Mouse (Mus musculus) embryonic stem cell, embryonic (primary cell): ENCODE measurements at regions not wholly inside any gene's neighbourhood (a gene's known extent, or its start where the extent isn't known, plus 50 kb on each side); places are given as distances from the start of the nearest gene placed in this dataset.

Experiments
- CTCF ChIA-PET, 4 experiments: fragments of 300-600 bp in 2 of 4; fragments of 350-600 bp in 2 of 4; sonication (Branson Sonifier 250); formaldehyde crosslinking; loops; one replicate each; lab custom pipeline; 2022; ENCODE audit warnings: inconsistent platforms in 2 of 4; lab: Charles Lee
- POLR2A ChIA-PET, 4 experiments: fragments of 300-600 bp in 2 of 4; fragments of 350-600 bp in 2 of 4; sonication (Branson Sonifier 250); formaldehyde crosslinking; loops; one replicate each; lab custom pipeline; 2022; ENCODE audit warnings: antibody characterized with exemption in 4 of 4, inconsistent platforms in 1 of 4; lab: Charles Lee

- CTCF ChIA-PET = interaction anchor here in 1 of 4 experiments (0.6 to 0.7 kb wide), 2 partner anchors 26 to 1067 kb away, joined by 3 read pairs; no protein-coding TSS in a partner anchor
- POLR2A ChIA-PET = interaction anchor here in 1 of 4 experiments (1.3 kb wide), 1 partner anchor 11 kb away, joined by 3 read pairs; no protein-coding TSS in a partner anchor
Measured at GRCm38 (mm10) chr4:124255183-124255543, 337.3 kb upstream of the 4930535I16Rik start.

GRCm38 (mm10) chr4:124254446-124255182 lies 336.8 kb upstream of the 4930535I16Rik start:
- ChIA-PET POLR2A (interaction anchor here in 2 of 4 experiments (1.1 to 1.3 kb wide), 2 partner anchors 11 to 12 kb away, joined by 3 read pairs; no protein-coding TSS in a partner anchor), CTCF (interaction anchor here in 2 of 4 experiments (0.5 to 0.7 kb wide), 4 partner anchors 20 to 39 kb away, joined by 3 to 4 read pairs (median 3); no protein-coding TSS in a partner anchor)

GRCm38 (mm10) chr4:124241600-124241999 lies 323.8 kb upstream of the 4930535I16Rik start:
- ChIA-PET POLR2A (no interaction called here), CTCF (interaction anchor here in 2 of 4 experiments (0.6 to 1.8 kb wide), 3 partner anchors 13 to 239 kb away, joined by 3 to 4 read pairs (median 3); no protein-coding TSS in a partner anchor)

- POLR2A ChIA-PET = interaction anchor here in 1 of 4 experiments (0.6 kb wide), 1 partner anchor 261 kb away, joined by 3 read pairs; no protein-coding TSS in a partner anchor
- CTCF ChIA-PET = interaction anchor here in 3 of 4 experiments (0.6 to 1.1 kb wide), 4 partner anchors 8 to 241 kb away, joined by 3 to 7 read pairs (median 3); no protein-coding TSS in a partner anchor
Measured at GRCm38 (mm10) chr4:124236476-124236875, 318.7 kb upstream of the 4930535I16Rik start.

- ChIA-PET POLR2A (interaction anchor here (0.5 to 1.3 kb wide), 4 partner anchors 312 to 1186 kb away, joined by 3 to 8 read pairs (median 3); partner anchors contain the start of gene Pou3f1 (in 1 of the 4)), CTCF (interaction anchor here (0.5 to 2.3 kb wide), 73 partner anchors 8 to 1081 kb away, joined by 3 to 17 read pairs (median 3); partner anchors contain the start of gene Pou3f1 (in 1 of the 4))
Measured at GRCm38 (mm10) chr4:124228537-124228936, 310.7 kb upstream of the 4930535I16Rik start.

DNA sequence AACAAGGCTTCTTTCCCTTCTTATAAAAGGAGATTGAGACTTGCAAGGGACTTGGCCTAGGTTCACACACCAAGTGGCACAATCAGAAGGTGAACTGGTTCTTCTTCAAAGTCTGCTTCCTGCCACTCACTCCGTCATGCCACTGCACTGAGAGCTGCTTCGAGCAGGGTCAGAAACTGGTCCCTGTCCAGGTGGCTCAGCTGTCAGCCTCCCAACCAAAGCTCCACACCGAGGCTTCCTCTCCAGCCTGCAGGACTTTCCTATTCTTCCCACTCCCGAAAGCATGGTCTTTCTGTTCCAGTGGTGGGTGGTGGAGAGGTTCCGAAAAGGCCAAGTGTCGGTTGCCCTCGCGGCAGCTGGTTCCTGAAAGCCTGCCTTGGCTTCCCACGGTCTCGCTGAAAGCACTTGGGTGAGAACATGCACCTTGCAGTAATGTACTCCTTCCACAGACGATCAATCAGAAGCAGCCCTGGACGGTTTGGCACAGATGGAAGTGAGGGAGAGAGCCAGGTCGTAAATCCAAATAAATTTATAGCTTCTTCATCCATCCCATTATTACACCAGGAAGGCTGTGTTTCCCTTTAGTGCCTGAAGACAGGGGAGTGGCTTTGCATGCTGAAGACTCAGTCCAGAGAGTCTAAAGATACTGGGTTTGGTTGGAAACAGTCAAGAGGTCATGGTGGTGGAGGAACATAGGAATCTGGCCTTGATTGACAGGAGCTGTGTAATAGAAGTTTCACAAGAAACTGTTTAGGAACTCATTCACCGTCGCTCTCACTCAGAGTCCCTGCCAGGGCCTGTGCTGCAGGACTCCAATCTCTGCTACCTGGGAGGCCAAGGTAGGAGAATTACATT lies 306.1 kb upstream of the 4930535I16Rik start:
- CTCF ChIA-PET = interaction anchor here in 1 of 4 experiments (1.2 kb wide), 1 partner anchor 10 kb away, joined by 3 read pairs; no protein-coding TSS in a partner anchor
- POLR2A ChIA-PET = no interaction called here

- POLR2A ChIA-PET = interaction anchor here in 1 of 4 experiments (0.5 kb wide), 1 partner anchor 844 kb away, joined by 5 read pairs; the partner anchor contains the start of gene Snip1
- CTCF ChIA-PET = no interaction called here
Measured at GRCm38 (mm10) chr4:124221736-124222135, 303.9 kb upstream of the 4930535I16Rik start.

- ChIA-PET CTCF (interaction anchor here in 3 of 4 experiments (0.7 to 1.6 kb wide), 3 partner anchors 12 kb away, joined by 3 to 4 read pairs (median 4); no protein-coding TSS in a partner anchor), POLR2A (no interaction called here)
Measured at GRCm38 (mm10) chr4:124217206-124217605, 299.4 kb upstream of the 4930535I16Rik start.

DNA sequence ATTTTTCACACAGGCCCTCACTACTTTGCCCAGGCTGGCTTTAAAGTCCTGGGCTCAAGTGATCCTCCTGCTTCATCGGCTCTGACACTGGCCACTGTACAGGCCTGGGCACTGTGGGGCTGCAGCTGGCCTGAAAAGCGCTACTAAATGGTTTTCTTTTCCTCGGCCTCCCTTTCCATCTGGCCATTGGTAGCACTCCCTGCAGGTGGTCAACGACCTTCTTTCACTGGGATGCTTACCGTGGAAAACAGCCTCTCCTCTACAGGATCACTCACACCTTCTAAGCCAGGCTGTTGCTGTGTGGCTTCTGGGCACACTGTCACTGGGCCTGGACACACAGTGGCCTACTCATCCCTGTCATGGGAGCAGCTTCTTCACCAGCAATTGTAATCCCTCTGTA lies 298.5 kb upstream of the 4930535I16Rik start:
- ChIA-PET POLR2A (interaction anchor here in 1 of 4 experiments (0.5 to 0.6 kb wide), 2 partner anchors 15 to 244 kb away, joined by 3 to 4 read pairs; no protein-coding TSS in a partner anchor), CTCF (no interaction called here)

DNA sequence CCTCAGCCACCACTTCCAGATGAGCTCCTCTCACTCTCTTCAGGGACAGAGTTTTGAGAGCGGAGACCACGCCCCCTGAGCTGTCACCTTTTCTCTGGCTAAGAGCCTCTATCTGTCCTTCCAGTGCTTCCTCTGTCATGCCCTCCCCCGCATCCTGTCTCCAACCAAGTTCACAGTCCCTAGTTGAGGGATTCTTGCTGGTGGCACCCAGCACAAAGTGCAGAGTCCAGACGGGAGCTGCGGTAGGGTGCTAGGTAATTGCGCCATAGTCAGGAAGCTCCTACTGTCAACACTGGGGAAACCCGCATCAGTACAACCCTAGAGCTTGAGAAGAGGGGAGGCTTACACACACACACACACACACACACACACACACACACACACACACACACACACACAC lies 297.3 kb upstream of the 4930535I16Rik start:
- CTCF ChIA-PET = interaction anchor here in 3 of 4 experiments (0.6 to 1.9 kb wide), 6 partner anchors 10 to 39 kb away, joined by 3 to 8 read pairs (median 4); no protein-coding TSS in a partner anchor
- POLR2A ChIA-PET = interaction anchor here in 2 of 4 experiments (0.6 kb wide), 2 partner anchors 951 to 1014 kb away, joined by 3 read pairs; no protein-coding TSS in a partner anchor

- POLR2A ChIA-PET = no interaction called here
Measured at GRCm38 (mm10) chr4:124210103-124210502, 292.3 kb upstream of the 4930535I16Rik start.

DNA sequence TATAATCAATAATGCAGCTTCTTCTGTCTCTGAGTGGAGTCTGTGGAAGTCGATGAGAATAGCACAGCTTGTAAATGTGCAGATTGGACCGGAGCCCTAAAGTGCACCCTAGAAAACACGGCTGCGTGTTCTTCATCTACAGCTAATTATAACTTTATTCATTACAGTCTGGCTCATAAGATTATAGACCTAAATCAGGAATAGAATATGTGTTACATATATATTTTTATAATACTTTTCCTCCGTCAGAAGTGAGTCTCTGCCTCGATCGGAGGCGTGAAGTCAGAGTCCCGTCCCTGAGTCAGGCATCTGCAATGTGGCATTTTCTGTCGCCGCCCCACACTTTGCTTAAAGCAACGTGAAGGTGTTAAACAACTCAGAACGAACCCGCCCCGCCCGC lies 288.7 kb upstream of the 4930535I16Rik start:
- ChIA-PET POLR2A (no interaction called here), CTCF (no interaction called here)

More at GRCm38 (mm10) chr4:124210103-124210502, 292.3 kb upstream of the 4930535I16Rik start:
- CTCF ChIA-PET = interaction anchor here in 1 of 4 experiments (0.7 kb wide), 1 partner anchor 18 kb away, joined by 3 read pairs; no protein-coding TSS in a partner anchor

DNA sequence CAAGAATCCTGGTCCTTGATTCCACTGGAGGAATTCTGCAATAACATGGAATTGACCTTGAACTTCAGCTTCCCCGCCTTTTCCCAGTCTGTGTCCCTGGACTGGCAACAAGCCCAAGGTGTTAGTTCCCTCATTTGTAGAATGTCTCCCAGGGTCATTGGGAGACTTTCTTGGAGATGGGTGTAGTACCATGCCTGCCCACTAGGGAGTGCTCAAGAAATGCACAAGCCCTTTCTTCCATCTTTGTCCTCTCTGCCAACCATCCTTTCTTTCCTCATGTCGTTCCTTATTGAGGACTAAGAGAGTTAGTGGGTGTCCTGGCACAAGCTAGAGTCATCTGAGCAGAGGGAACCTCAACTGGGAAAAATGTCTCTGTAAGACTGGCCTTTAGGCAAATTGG lies 285.9 kb upstream of the 4930535I16Rik start:
- POLR2A ChIA-PET = interaction anchor here in 1 of 4 experiments (0.5 kb wide), 1 partner anchor 239 kb away, joined by 3 read pairs; no protein-coding TSS in a partner anchor
- CTCF ChIA-PET = interaction anchor here in 1 of 4 experiments (1.4 to 2.4 kb wide), 4 partner anchors 11 to 64 kb away, joined by 3 to 8 read pairs (median 6); no protein-coding TSS in a partner anchor

- CTCF ChIA-PET = interaction anchor here in 2 of 4 experiments (0.7 kb wide), 2 partner anchors 205 to 382 kb away, joined by 4 to 6 read pairs; no protein-coding TSS in a partner anchor
- POLR2A ChIA-PET = interaction anchor here in 1 of 4 experiments (0.6 to 0.7 kb wide), 2 partner anchors 149 to 186 kb away, joined by 3 to 6 read pairs; no protein-coding TSS in a partner anchor
Measured at GRCm38 (mm10) chr4:124199884-124200844, 282.3 kb upstream of the 4930535I16Rik start.

- ChIA-PET POLR2A (no interaction called here), CTCF (no interaction called here)
Measured at GRCm38 (mm10) chr4:124198832-124199231, 281.0 kb upstream of the 4930535I16Rik start.

DNA sequence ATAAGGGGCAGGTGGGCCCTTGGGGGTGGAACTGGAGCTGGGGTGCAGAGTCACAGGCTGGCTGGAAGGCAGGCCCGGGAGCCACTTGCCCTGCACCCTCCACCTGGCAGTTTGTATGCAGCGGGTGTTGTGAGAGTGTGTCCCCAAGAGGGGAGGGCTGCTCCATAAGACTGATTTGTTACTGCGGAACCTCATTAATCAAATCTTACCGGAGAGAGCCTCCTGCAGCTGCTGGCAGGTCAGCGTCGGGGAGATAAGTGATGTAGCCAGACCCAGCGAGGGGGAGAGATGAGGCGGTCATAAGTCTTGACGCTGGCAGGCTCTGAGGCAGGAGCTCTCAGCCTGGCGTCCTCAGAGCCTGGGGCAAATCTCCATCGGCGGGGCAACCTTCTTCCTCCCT lies 278.9 kb upstream of the 4930535I16Rik start:
- ChIA-PET POLR2A (no interaction called here), CTCF (no interaction called here)
